Mouse (Mus musculus) C2C12 (cell line): Measurements from ENCODE around the gene Rnpepl1.

Experiments used
- CTCF ChIP-seq: IDR thresholded peaks from one replicate; pipeline ENCODE4 v1.5.1; 2011; ENCODE audit not compliant: control insufficient read depth, insufficient read depth, insufficient read length
- MAX ChIP-seq: IDR thresholded peaks from one replicate; pipeline ENCODE4 v1.6.1; 2011; ENCODE audit warnings: mild to moderate bottlenecking, control low read depth
- MYOD1 ChIP-seq: IDR thresholded peaks from one replicate; pipeline ENCODE4 v1.6.1; 2011; ENCODE audit warnings: low read depth; ENCODE audit not compliant: control insufficient read depth, insufficient read length
- MYOG ChIP-seq: IDR thresholded peaks from one replicate; pipeline ENCODE4 v1.6.1; 2011; ENCODE audit not compliant: control insufficient read depth, insufficient read length; ENCODE audit errors: extremely low read depth

GRCm38 (mm10) chr1:92888901-92889655 lies 21.5 kb upstream of the Rnpepl1 start:
- no peak for TF ChIP-seq MYOG
- TF ChIP-seq MAX, result no peak
- no peak for TF ChIP-seq CTCF
- TF ChIP-seq MYOD1, result no peak
